Mouse (Mus musculus): ENCODE measurements around the gene Cln5. TPM values are rescaled to one million over a fixed set of nuclear protein-coding genes. Genes with fewer than 3 reads are reported as not detected.

Cln5 gene
- polyA plus RNA-seq, 1 experiment from 2014 or later = 33.9 TPM

GRCm38 (mm10) chr14:103086671-103087324 is 16.8 kb downstream of the Cln5 start:
- no peak overlapping the region for H3K9ac ChIP-seq
- no peak overlapping the region for H3K27ac ChIP-seq
- no peaks in the 10 kb centered on the region for H3K9me3 ChIP-seq (replicated peaks)
- H3K4me3 ChIP-seq (replicated peaks) = no peak overlapping the region
- H3K36me3 ChIP-seq = peaks cover 75% of the 10 kb centered on the region
- 86% methylated on average over 4 of the region's 4 CpGs for WGBS
- H3K4me1 ChIP-seq = no peaks in the 10 kb centered on the region
- H3K27me3 ChIP-seq = no peaks in the 10 kb centered on the region
- H3K4me2 ChIP-seq = no peak overlapping the region
- peak; percentile 85; the same call in 1 of the 2 replicates for ATAC-seq (replicated peaks; ENCODE audit: low FRiP score)

DNA sequence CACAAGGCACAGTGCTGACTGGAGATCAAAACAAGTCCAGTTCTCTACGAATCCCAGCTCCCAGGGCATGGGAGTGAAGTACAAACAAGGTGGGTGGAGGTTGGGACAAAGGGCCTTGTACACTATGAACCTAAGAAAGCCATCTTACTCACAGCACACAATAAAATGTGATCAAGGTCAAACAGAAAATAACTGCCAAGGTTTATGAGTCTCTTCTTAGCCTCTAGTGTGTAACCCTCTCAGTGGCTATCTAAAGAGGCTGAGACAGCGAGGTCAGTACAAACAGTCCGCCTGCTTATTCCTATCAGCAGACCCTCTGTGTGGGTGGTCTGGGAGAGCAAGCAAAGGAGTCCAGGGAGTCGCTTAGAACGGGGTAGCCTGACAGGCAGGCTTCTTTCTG is 17.8 kb downstream of the Cln5 start:
- Histone ChIP-seq H3K27ac (no peak overlapping the region), H3K27me3 (no peaks in the 10 kb centered on the region), H3K36me3 (peaks cover 77% of the 10 kb centered on the region), H3K4me3 (replicated peaks) (no peak overlapping the region), H3K9me3 (replicated peaks) (no peaks in the 10 kb centered on the region), H3K9ac (no peak overlapping the region), H3K4me1 (no peaks in the 10 kb centered on the region), H3K4me2 (no peak overlapping the region)
- ATAC-seq (replicated peaks; ENCODE audit: low FRiP score) = no peak
- WGBS = 87% methylated on average over 5 of the region's 5 CpGs

- Histone ChIP-seq H3K27ac (no peak overlapping the region), H3K27me3 (no peaks in the 10 kb centered on the region), H3K9ac (no peak overlapping the region), H3K36me3 (peaks cover 77% of the 10 kb centered on the region), H3K9me3 (replicated peaks) (no peaks in the 10 kb centered on the region), H3K4me1 (peaks cover 3% of the 10 kb centered on the region; the same call in 1 of the 2 replicates), H3K4me3 (replicated peaks) (no peak overlapping the region), H3K4me2 (no peak overlapping the region)
- ATAC-seq (replicated peaks; ENCODE audit: low FRiP score) = no peak
- 74% methylated on average over 6 of the region's 6 CpGs for WGBS
Measured at GRCm38 (mm10) chr14:103088624-103089023, 18.6 kb downstream of the Cln5 start.

DNA sequence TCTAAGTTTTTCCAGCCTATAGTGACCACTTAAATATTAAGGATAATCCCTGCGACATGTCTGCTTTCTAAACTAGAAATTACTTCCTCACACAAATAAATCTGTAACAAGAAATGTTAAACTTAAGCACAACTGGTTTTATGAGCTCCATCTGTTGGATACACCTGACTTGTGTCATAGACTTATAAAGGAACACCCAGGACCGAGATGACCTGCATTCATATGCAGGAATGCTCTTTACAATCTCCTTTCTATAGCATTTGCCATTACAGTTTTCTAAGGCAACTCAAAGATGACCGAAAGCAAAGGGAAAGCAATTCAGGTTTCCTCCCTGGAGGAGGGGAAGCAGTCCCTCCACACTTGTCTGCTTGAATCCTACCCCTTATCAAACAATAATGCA is 23.2 kb downstream of the Cln5 start:
- Histone ChIP-seq H3K9me3 (replicated peaks) (no peaks in the 10 kb centered on the region), H3K9ac (no peak overlapping the region), H3K4me2 (no peak overlapping the region), H3K36me3 (peaks cover 65% of the 10 kb centered on the region), H3K4me3 (replicated peaks) (no peak overlapping the region), H3K27me3 (no peaks in the 10 kb centered on the region), H3K4me1 (peaks cover 22% of the 10 kb centered on the region), H3K27ac (no peak overlapping the region)
- 80% methylated on average over 3 of the region's 3 CpGs for WGBS
- ATAC-seq (replicated peaks; ENCODE audit: low FRiP score) = no peak

- no peak overlapping the region for H3K4me3 ChIP-seq (replicated peaks)
- WGBS = 55% methylated on average over 4 of the region's 4 CpGs
- H3K36me3 ChIP-seq = peaks cover 61% of the 10 kb centered on the region
- no peaks in the 10 kb centered on the region for H3K27me3 ChIP-seq
- ATAC-seq (replicated peaks; ENCODE audit: low FRiP score) = no peak
- no peaks in the 10 kb centered on the region for H3K9me3 ChIP-seq (replicated peaks)
- H3K9ac ChIP-seq = no peak overlapping the region
- H3K4me1 ChIP-seq = peaks cover 22% of the 10 kb centered on the region
- no peak overlapping the region for H3K4me2 ChIP-seq
- no peak overlapping the region for H3K27ac ChIP-seq
Measured at GRCm38 (mm10) chr14:103093670-103094069, 23.7 kb downstream of the Cln5 start.

DNA sequence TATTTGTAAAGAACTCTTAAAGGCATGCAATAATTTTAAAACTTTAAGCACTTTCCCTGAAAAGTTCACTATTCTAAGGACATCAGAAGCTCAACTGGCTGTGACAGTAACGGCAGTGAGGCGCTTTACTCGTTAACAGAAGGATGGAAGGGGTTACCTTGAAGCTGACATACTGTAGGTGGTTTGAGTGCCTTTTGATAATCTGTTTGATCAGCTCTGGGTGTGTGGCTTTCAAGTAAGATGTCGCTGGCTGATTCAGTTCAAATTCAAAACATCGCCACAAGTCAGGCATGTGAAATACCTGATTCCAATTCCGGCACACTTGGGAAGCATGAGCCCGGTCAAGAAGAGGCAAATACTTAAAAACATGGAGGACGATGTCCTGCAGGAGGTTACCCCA is 25.0 kb downstream of the Cln5 start:
- no peak for ATAC-seq (replicated peaks; ENCODE audit: low FRiP score)

GRCm38 (mm10) chr14:103095826-103096225 is 25.8 kb downstream of the Cln5 start:
- H3K9ac ChIP-seq = no peak overlapping the region
- H3K27me3 ChIP-seq = no peaks in the 10 kb centered on the region
- peaks cover 47% of the 10 kb centered on the region for H3K36me3 ChIP-seq
- no peak overlapping the region for H3K27ac ChIP-seq
- peaks cover 26% of the 10 kb centered on the region for H3K4me1 ChIP-seq
- no peak overlapping the region for H3K4me3 ChIP-seq (replicated peaks)
- H3K9me3 ChIP-seq (replicated peaks) = no peaks in the 10 kb centered on the region
- no peak overlapping the region for H3K4me2 ChIP-seq
- 86% methylated on average over 8 of the region's 8 CpGs for WGBS
- ATAC-seq (replicated peaks; ENCODE audit: low FRiP score) = no peak

More for the DNA sequence above, 25.0 kb downstream of the Cln5 start:
- Histone ChIP-seq H3K4me3 (replicated peaks) (no peak overlapping the region), H3K4me2 (no peak overlapping the region), H3K4me1 (peaks cover 22% of the 10 kb centered on the region), H3K36me3 (peaks cover 51% of the 10 kb centered on the region), H3K9me3 (replicated peaks) (no peaks in the 10 kb centered on the region), H3K27me3 (no peaks in the 10 kb centered on the region), H3K9ac (no peak overlapping the region), H3K27ac (no peak overlapping the region)
- WGBS = 89% methylated on average over 8 of the region's 8 CpGs

- Histone ChIP-seq H3K36me3 (peaks cover 39% of the 10 kb centered on the region), H3K9ac (no peak overlapping the region), H3K9me3 (replicated peaks) (no peaks in the 10 kb centered on the region), H3K27ac (no peak overlapping the region), H3K4me2 (no peak overlapping the region), H3K4me1 (peaks cover 26% of the 10 kb centered on the region), H3K27me3 (no peaks in the 10 kb centered on the region), H3K4me3 (replicated peaks) (no peak overlapping the region)
- ATAC-seq (replicated peaks; ENCODE audit: low FRiP score) = no peak
- WGBS = 75% methylated on average over 6 of the region's 6 CpGs
Measured at GRCm38 (mm10) chr14:103096621-103097020, 26.6 kb downstream of the Cln5 start.

GRCm38 (mm10) chr14:103098213-103098586 is 28.2 kb downstream of the Cln5 start:
- Histone ChIP-seq H3K9me3 (replicated peaks) (no peaks in the 10 kb centered on the region), H3K27me3 (no peaks in the 10 kb centered on the region), H3K36me3 (peaks cover 28% of the 10 kb centered on the region), H3K27ac (peak overlapping the region; percentile 99), H3K4me3 (replicated peaks) (peak overlapping the region; percentile 97), H3K9ac (peak overlapping the region; percentile 99), H3K4me2 (peak overlapping the region; percentile 66), H3K4me1 (peaks cover 26% of the 10 kb centered on the region)
- no peak for ATAC-seq (replicated peaks; ENCODE audit: low FRiP score)
- WGBS = 2% methylated on average over 2 of the region's 2 CpGs

- H3K4me3 ChIP-seq (replicated peaks) = peak overlapping the region; percentile 97
- under 1% methylated on average over 81 of the region's 86 CpGs for WGBS
- H3K36me3 ChIP-seq = peaks cover 24% of the 10 kb centered on the region
- H3K27me3 ChIP-seq = no peaks in the 10 kb centered on the region
- peaks cover 22% of the 10 kb centered on the region for H3K4me1 ChIP-seq
- H3K9ac ChIP-seq = peak overlapping the region; percentile 99
- H3K9me3 ChIP-seq (replicated peaks) = no peaks in the 10 kb centered on the region
- H3K27ac ChIP-seq = peak overlapping the region; percentile 99
- peak overlapping the region; percentile 66 for H3K4me2 ChIP-seq
- ATAC-seq (replicated peaks; ENCODE audit: low FRiP score) = peak; percentile 77
Measured at GRCm38 (mm10) chr14:103098587-103099235, 28.7 kb downstream of the Cln5 start.

DNA sequence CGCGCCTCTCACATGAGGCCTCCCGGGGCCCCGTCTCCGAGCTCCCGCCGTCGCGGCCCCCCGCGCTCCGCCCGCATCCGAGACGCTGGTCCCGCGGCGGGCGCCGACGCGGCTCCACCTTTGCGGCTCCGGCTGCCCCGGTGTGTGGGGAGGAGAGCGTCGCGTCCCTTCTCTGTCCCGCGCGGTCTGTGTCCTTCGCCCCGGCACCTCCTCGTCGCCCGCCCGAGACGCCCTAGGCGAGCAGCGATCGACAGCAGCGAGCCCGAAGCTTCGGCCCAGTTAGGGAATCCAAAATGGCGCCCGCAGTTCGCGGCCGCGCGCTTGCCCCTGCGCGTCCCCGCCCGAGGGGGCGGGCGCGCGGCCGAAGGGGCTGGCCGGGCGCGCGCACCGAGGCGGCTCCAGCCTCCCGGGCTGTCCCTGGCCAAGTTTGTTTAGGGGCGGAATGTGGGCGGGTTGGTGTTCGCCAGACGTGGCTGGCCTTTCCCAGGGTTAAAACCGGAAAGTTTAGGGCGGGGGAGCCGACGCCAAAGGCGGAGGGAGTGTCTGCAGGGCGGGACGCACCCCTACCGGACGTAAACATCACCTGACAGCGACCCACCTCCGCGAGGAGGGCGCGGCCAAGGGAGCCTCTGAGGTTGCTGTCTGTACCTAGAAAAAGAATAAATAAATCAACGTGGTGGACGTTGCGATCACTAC is 29.4 kb downstream of the Cln5 start, which contains the start of gene Fbxl3:
Fbxl3 (minus strand) TSS at position 329 of the 696 bp plus-strand sequence.
- Histone ChIP-seq H3K4me2 (peak within 1 kb of the TSS; percentile 66), H3K36me3 (peaks cover 19% of the 10 kb centered on the region), H3K9me3 (replicated peaks) (no peaks in the 10 kb centered on the region), H3K4me3 (replicated peaks) (peak within 1 kb of the TSS; percentile 97), H3K9ac (peak within 1 kb of the TSS; percentile 99), H3K27ac (peak within 1 kb of the TSS; percentile 99), H3K27me3 (no peaks in the 10 kb centered on the region), H3K4me1 (peaks cover 16% of the 10 kb centered on the region)
- peak; percentile 95 for ATAC-seq (replicated peaks; ENCODE audit: low FRiP score)
- under 1% methylated on average over 86 of the region's 88 CpGs for WGBS

- H3K4me3 ChIP-seq (replicated peaks) = no peak overlapping the region
- no peak for ATAC-seq (replicated peaks; ENCODE audit: low FRiP score)
- no peaks in the 10 kb centered on the region for H3K9me3 ChIP-seq (replicated peaks)
- H3K9ac ChIP-seq = no peak overlapping the region
- H3K4me2 ChIP-seq = peak overlapping the region; percentile 63
- H3K27ac ChIP-seq = 0 out of 2 replicates have a peak overlapping the region, but pooled peaks have one; percentile 27
- H3K4me1 ChIP-seq = peaks cover 15% of the 10 kb centered on the region
- H3K36me3 ChIP-seq = peaks cover 12% of the 10 kb centered on the region
- WGBS = 84% methylated on average over 13 of the region's 13 CpGs
- no peaks in the 10 kb centered on the region for H3K27me3 ChIP-seq
Measured at GRCm38 (mm10) chr14:103100296-103100695, 30.3 kb downstream of the Cln5 start.
